Mouse (Mus musculus): ENCODE data around the gene Rps24. TPM values are rescaled to one million over a fixed set of nuclear protein-coding genes. Genes with fewer than 3 reads are reported as not detected.

Rps24 gene
- polyA plus RNA-seq, 1 experiment: 261 TPM

DNA sequence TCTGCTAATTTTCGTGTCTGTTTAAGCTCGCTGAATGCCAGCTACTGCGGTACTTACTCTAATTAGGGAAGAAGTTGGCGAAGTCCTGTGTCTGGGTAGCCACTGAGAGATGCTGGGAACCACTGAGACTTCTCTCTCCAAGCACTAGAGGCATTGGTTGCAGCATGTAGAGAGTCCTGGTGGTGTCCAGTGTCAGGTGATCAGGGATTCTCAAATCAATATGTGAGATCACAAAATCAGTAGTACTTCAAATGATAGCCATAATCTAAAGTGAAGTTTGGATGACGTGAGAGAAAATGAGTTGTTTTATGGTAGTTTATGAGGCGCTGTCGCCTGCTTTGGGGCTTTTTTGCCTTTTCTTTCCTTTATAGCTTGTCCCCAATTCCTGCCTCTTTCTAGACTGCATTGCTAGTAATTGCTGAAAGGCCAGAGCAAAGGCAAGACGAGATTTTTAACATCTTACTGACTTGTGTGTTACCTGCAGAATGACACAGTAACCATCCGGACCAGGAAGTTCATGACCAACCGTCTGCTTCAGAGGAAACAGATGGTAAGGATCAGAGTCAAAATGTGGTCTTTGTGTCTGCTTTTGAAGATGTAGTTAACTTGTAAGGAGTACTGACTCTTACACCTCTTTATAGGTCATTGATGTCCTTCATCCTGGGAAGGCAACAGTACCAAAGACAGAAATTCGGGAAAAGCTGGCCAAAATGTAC is 4.5 kb downstream of the Rps24 start:
- WGBS: 2% methylated on average over 11 of the region's 11 CpGs
- peaks cover 11% of the 10 kb centered on the region; the same call in 1 of the 2 replicates for H3K4me1 ChIP-seq (ENCODE audit: control insufficient read depth, insufficient read depth, insufficient read length, low read length)
- H3K4me3 ChIP-seq (ENCODE audit: low read depth, low read length): peak overlapping the region; percentile 86
- peak overlapping the region; percentile 33; the same call in 1 of the 2 replicates for H3K27ac ChIP-seq (ENCODE audit: insufficient read depth, low read depth, low read length)
- TF ChIP-seq CTCF (IDR thresholded peaks at IDR 0.05; ENCODE audit: extremely low read depth, insufficient read length, insufficient replicate concordance, low read depth, low read length) (peak; percentile 6; the same call in 1 of the 2 replicates), POLR2A (IDR thresholded peaks at IDR 0.05; ENCODE audit: low read depth, low read length) (no peak)
- H3K27me3 ChIP-seq (ENCODE audit: control insufficient read depth, insufficient read depth, low read length): no peaks in the 10 kb centered on the region
- H3K36me3 ChIP-seq (ENCODE audit: control insufficient read depth, insufficient read depth, low read length): peaks cover 32% of the 10 kb centered on the region

GRCm38 (mm10) chr14:24493256-24493655 is 6.3 kb downstream of the Rps24 start:
- Histone ChIP-seq H3K27me3 (ENCODE audit: control insufficient read depth, insufficient read depth, low read length) (no peaks in the 10 kb centered on the region), H3K4me1 (ENCODE audit: control insufficient read depth, insufficient read depth, insufficient read length, low read length) (peaks cover 11% of the 10 kb centered on the region; the same call in 1 of the 2 replicates), H3K36me3 (ENCODE audit: control insufficient read depth, insufficient read depth, low read length) (peaks cover 50% of the 10 kb centered on the region), H3K27ac (ENCODE audit: insufficient read depth, low read depth, low read length) (no peak overlapping the region), H3K4me3 (ENCODE audit: low read depth, low read length) (no peak overlapping the region)
- TF ChIP-seq CTCF (IDR thresholded peaks at IDR 0.05; ENCODE audit: extremely low read depth, insufficient read length, insufficient replicate concordance, low read depth, low read length): no peak
- no peak for TF ChIP-seq POLR2A (IDR thresholded peaks at IDR 0.05; ENCODE audit: low read depth, low read length)
- WGBS: 78% methylated on average over 9 of the region's 9 CpGs

DNA sequence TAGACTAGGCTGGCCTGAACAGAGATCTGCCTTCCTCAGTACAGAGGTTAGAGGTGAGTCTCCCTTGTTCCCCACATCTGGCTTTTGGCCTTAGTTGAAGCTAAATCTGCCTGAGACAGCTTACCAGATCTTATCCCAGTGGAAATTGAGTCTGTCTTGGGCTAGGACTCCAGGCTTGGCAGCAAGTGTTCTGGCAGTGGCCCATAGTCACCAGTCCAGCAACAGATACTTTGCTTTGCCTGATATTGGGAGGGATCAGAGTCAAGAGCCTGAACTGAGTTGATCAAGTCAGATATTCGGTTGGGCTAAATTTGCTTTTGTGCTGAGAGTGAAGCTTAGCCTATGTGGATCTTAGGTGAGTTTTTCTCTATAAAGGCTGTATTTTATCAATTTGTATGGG is 9.6 kb downstream of the Rps24 start:
- Histone ChIP-seq H3K27me3 (ENCODE audit: control insufficient read depth, insufficient read depth, low read length) (no peaks in the 10 kb centered on the region), H3K4me3 (ENCODE audit: low read depth, low read length) (no peak overlapping the region), H3K27ac (ENCODE audit: insufficient read depth, low read depth, low read length) (no peak overlapping the region), H3K4me1 (ENCODE audit: control insufficient read depth, insufficient read depth, insufficient read length, low read length) (peaks cover 6% of the 10 kb centered on the region; the same call in 1 of the 2 replicates), H3K36me3 (ENCODE audit: control insufficient read depth, insufficient read depth, low read length) (peaks cover 61% of the 10 kb centered on the region)
- 86% methylated on average over 1 of the region's 1 CpGs for WGBS
- no peak for TF ChIP-seq POLR2A (IDR thresholded peaks at IDR 0.05; ENCODE audit: low read depth, low read length)
- TF ChIP-seq CTCF (IDR thresholded peaks at IDR 0.05; ENCODE audit: extremely low read depth, insufficient read length, insufficient replicate concordance, low read depth, low read length): no peak

GRCm38 (mm10) chr14:24497443-24497842 is 10.5 kb downstream of the Rps24 start:
- Histone ChIP-seq H3K4me1 (ENCODE audit: control insufficient read depth, insufficient read depth, insufficient read length, low read length) (peaks cover 2% of the 10 kb centered on the region; the same call in 1 of the 2 replicates), H3K36me3 (ENCODE audit: control insufficient read depth, insufficient read depth, low read length) (peaks cover 56% of the 10 kb centered on the region), H3K4me3 (ENCODE audit: low read depth, low read length) (no peak overlapping the region), H3K27me3 (ENCODE audit: control insufficient read depth, insufficient read depth, low read length) (no peaks in the 10 kb centered on the region), H3K27ac (ENCODE audit: insufficient read depth, low read depth, low read length) (no peak overlapping the region)
- TF ChIP-seq CTCF (IDR thresholded peaks at IDR 0.05; ENCODE audit: extremely low read depth, insufficient read length, insufficient replicate concordance, low read depth, low read length) (no peak), POLR2A (IDR thresholded peaks at IDR 0.05; ENCODE audit: low read depth, low read length) (no peak)
- 75% methylated on average over 1 of the region's 1 CpGs for WGBS

DNA sequence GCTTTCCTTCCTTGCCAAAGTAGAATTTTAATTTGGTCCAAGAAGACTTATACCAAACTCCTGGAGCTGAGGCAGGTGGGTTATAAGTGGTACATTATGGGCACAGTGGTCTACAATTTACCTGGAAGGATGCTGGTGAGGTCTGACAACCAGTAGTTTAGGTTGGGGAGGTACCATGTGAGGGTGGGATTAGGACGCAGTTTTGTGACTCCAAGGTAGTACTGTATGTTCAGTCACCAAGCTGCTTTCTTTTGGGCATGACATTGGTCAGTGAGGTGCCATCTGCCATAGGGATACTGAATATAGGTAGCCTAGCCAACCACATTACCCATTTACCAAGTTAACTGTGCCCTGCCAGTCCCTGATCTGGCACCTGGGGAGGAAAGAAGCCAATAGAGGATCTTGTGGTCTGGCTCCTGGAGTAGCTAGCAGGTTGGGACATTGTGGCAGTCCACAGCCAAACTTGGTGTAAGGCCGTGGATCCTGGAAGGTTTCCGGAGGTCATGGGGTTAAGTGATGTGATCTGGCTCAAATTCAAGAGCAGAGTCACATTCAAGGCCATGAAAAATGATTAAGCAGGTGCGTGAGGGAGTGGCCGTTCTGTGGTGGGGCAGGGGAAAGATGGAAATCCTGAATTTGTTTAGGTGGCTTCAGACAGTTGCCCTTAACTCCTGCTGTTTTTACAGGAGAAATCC is 11.8 kb downstream of the Rps24 start:
- H3K27me3 ChIP-seq (ENCODE audit: control insufficient read depth, insufficient read depth, low read length): no peaks in the 10 kb centered on the region
- 39% methylated on average over 5 of the region's 5 CpGs for WGBS
- no peak overlapping the region for H3K27ac ChIP-seq (ENCODE audit: insufficient read depth, low read depth, low read length)
- H3K36me3 ChIP-seq (ENCODE audit: control insufficient read depth, insufficient read depth, low read length): peaks cover 49% of the 10 kb centered on the region
- H3K4me3 ChIP-seq (ENCODE audit: low read depth, low read length): no peak overlapping the region
- TF ChIP-seq CTCF (IDR thresholded peaks at IDR 0.05; ENCODE audit: extremely low read depth, insufficient read length, insufficient replicate concordance, low read depth, low read length): no peak
- TF ChIP-seq POLR2A (IDR thresholded peaks at IDR 0.05; ENCODE audit: low read depth, low read length): no peak
- H3K4me1 ChIP-seq (ENCODE audit: control insufficient read depth, insufficient read depth, insufficient read length, low read length): peaks cover 2% of the 10 kb centered on the region; the same call in 1 of the 2 replicates

GRCm38 (mm10) chr14:24499478-24499877 is 12.6 kb downstream of the Rps24 start:
- no peak for TF ChIP-seq POLR2A (IDR thresholded peaks at IDR 0.05; ENCODE audit: low read depth, low read length)
- no peak overlapping the region for H3K4me3 ChIP-seq (ENCODE audit: low read depth, low read length)
- WGBS: 44% methylated on average over 9 of the region's 9 CpGs
- H3K4me1 ChIP-seq (ENCODE audit: control insufficient read depth, insufficient read depth, insufficient read length, low read length): peaks cover 2% of the 10 kb centered on the region; the same call in 1 of the 2 replicates
- no peaks in the 10 kb centered on the region for H3K27me3 ChIP-seq (ENCODE audit: control insufficient read depth, insufficient read depth, low read length)
- no peak overlapping the region for H3K27ac ChIP-seq (ENCODE audit: insufficient read depth, low read depth, low read length)
- H3K36me3 ChIP-seq (ENCODE audit: control insufficient read depth, insufficient read depth, low read length): peaks cover 42% of the 10 kb centered on the region

Data from small intestine, adult 2 months (tissue).